Mouse (Mus musculus) C2C12 (cell line): ENCODE results near the gene Gm14632. TPM values are rescaled to one million over a fixed set of nuclear protein-coding genes. Genes with fewer than 3 reads are reported as not detected.
"Not testable (repeated sequence)": the region's sequence is repeated elsewhere in the genome, so short reads cannot be mapped to it uniquely, and the experiment has no call there.

ENCODE experiments used
- H3K27me3 ChIP-seq: one replicate; pipeline ENCODE4 v1.6.1; 2011; ENCODE audit not compliant: control insufficient read depth, insufficient read depth, insufficient read length
- H3K36me3 ChIP-seq: one replicate; pipeline ENCODE4 v1.6.1; 2011; ENCODE audit not compliant: control insufficient read depth, insufficient read depth
- H3K4me3 ChIP-seq: one replicate; pipeline ENCODE4 v1.5.1; 2011; ENCODE audit warnings: mild to moderate bottlenecking, control low read depth; ENCODE audit not compliant: poor library complexity, insufficient read depth, severe bottlenecking
- H3K79me2 ChIP-seq: one replicate; pipeline ENCODE4 v1.6.1; 2011; ENCODE audit not compliant: control insufficient read depth, insufficient read depth
- H3K79me3 ChIP-seq: one replicate; pipeline ENCODE4 v1.6.1; 2011; ENCODE audit warnings: low read depth, control low read depth
- H3ac ChIP-seq: one replicate; pipeline ENCODE3; 2011; ENCODE audit warnings: low read depth; ENCODE audit not compliant: control insufficient read depth, insufficient read length
- long read RNA-seq, 2 experiments: library from polyadenylated mRNA; unstranded; transcript quantifications; one replicate each; pipeline ENCODE4 v2.0.0; 2019 to 2020
- polyA plus RNA-seq: library from polyadenylated mRNA; unstranded; fragments of >200 nt; fragmentation: generic; extraction: Trizol; gene quantifications from one replicate; pipeline ENCODE4 v1.2.1, GENCODE M21; 2012; ENCODE audit warnings: missing spikeins

Gene Gm14632
- polyA plus RNA-seq, result not detected
- long read RNA-seq, experiment 1, result 0 reads
- long read RNA-seq, experiment 2, result 0 reads

DNA sequence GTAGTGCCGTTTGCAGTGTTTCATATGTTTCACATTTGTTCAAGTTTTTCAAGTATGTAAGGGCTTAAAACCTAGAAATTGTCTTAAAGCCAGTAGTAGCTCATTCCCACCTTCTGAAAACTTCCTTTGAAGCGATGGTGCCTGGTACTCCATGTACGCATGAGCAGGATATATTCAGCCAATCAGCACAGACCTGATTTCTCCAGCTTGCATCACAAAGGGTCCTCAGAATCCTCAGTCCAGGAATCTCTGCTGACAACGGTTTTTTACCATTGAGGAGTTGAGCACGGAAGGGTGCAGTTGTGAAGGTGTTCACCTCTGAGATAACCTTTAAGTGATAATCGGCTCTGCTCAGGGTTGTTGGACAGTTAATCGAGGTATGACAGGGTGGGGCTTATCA lies at the start of gene Gm14632:
Gm14632 (plus strand) TSS at position 301 of the 400 bp plus-strand sequence.
- not testable (repeated sequence) for H3K27me3 ChIP-seq, H3K4me3 ChIP-seq, H3K36me3 ChIP-seq, H3K79me2 ChIP-seq, H3K79me3 ChIP-seq, H3ac ChIP-seq
